Mouse (Mus musculus): Measurements from ENCODE around the gene Tmem41b.

The Tmem41b gene

DNA sequence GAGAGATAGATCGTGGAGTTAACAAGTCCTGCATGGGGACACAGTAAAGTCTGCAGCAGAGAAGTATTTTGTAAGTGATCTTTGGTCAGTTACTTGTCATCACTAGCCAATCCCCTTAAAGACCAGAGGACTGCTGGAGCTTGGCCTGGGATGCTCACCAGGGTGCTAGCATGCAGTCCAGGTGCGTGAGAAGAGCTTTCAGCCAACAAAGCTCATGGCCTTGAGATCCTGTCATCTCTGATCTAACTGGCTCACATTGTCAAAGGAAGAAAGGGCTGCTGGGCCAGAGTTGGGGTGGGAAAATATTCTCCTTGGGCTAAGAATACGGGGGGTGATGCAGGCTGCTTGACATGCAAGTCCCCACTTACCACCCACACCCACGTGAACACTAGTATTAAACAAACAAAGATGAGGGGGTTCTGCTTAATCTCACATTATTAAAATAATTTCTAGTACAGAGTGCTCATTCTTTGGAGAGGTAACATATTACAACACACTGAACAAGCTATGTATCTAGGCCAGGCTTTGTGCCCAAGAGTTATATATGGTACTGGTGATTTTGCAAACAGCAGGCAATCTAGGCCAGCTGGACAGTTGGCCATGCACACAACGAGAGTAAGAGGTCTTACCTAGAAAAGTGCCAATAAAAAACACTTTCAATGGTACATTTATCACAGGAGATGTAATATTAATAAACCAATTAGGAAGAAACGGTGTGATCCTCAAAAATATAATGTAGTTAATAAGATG lies 10.6 kb downstream of the Tmem41b start:
- DNase-seq, result no peak

DNA sequence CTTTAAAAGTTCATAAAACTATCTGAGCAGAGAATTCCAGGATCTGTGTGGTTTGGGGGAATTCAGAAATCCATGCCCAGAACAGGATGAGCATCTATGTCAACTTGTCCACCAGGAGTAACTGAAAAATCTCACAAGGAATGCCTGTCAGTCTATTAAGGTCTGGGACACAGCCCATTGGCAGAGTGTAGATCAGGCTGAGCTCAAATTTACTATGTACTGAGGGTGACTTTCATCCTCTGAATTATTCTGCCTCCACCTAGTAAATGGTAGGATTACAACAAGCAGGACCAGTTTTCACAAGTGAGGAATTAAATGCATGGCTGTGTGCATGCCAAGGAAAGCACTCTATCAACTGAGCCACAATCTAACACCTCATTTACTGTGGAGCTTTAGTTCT lies 17.2 kb downstream of the Tmem41b start:
- DNase-seq, result no peak

DNA sequence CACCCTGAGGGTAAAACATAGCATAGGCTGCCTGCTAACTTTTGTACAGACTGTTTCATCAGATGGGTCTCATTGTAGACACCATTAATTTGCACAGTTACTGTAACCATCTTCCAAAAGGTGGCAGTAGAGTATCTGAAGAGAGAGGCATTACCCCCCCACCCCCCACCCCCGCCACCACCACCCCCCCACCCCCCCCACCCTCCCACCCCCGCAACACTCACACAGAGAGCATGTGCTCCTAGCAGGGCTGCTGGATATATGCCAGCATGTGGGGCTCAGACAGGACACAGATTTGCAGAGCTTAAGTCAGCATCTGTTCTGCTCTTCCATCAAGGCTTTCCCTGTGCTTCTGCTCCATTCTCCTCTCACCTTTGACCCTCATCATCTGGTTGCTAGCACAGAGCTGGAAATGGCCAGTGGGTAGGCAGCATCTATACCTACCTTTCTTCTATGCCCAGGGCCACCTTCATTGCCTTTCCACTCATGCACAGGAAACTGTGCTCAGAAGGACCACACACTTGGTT lies 17.7 kb downstream of the Tmem41b start:
- DNase-seq, result peak; percentile 80

DNA sequence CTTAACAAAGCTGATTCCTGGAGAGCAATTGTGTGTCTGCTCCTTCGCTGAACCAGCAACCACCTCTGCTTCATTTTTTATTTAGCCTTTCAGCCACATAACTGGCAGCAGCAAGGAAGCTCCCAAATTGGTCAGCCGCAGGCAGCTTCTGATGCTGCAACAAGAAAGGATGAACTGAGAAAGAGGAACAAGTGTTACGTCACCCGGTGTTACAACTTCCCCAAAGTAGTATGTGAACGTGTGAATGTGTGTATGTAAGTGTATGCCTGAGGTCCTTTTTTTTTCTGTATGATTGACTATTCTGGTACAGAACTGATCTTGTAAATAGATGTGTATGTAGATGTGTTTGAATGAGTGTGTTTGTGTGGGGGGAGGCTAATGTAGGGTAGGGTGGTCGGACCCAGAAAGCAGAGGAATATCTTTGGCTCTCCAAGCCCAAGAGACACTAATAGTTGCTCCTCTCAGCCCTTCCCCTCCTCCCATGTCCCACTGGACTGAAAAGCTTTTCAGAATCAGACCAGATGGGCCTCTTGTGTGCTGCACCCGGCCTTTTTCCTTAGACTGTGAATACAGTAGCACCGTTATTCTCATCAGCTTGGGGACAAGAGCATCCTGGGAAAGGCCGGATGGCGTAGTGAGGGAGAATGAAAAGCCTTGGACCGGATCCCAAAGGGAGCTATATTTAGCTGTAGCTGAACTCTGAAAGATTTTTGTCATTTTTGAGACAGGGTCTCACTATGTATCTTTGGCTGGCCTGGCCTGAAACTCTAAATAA lies 18.7 kb downstream of the Tmem41b start:
- peak; percentile 77 for DNase-seq

DNA sequence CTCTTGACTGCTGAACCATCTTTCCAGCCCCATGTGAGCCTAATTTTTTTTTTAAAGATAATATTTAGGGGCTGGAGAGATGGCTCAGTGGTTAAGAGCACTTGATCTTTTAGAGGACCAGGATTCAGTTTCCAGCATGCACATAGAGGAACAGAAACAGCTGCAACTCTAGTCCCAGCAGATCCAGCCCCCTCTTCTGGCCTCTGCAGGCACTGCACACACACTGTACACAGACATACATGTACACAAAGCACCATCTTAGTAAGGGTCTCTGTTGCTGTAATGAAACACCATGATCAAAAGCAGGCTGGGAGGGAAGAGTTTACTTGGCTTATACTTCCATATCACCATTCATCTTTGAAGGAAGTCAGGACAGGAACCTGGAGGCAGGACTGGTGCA lies 21.1 kb downstream of the Tmem41b start:
- DNase-seq, result no peak

DNA sequence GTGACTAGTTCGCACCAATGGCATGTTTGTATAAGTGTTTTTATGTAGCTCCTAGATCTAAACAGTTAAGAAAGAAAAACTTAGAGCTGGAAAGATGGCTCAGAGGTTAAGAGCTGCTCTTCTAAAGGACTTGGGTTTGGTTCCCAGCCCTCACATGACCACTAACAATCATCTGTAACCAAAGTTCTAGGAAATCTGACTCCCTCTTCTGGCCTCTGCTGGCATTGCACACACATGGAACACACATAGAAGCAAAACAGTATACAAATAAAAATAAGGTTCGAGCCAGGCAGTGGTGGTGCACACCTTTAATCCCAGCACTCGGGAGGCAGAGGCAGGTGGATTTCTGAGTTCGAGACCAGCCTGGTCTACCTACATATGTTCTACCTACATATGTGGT lies 23.0 kb downstream of the Tmem41b start:
- DNase-seq, result no peak

DNA sequence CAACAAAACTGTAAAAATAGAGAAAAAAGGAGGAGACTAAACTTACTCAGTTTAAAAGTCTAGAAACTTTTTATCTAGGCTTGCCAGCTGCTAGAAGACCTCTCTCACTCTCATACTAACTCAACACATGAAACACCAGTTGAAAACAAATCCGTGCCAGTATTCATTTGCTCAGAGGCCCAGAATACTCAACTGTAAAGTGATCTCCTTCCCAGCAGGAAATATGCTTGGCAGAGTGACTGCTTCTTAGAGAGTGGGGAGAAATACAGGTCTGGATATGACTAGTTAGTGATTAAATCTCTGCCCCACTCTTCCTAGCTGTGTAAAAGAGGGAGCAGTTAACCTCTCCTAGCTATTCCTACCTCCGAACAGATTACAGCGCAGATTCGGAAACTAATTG lies 24.1 kb downstream of the Tmem41b start:
- DNase-seq, result no peak

DNA sequence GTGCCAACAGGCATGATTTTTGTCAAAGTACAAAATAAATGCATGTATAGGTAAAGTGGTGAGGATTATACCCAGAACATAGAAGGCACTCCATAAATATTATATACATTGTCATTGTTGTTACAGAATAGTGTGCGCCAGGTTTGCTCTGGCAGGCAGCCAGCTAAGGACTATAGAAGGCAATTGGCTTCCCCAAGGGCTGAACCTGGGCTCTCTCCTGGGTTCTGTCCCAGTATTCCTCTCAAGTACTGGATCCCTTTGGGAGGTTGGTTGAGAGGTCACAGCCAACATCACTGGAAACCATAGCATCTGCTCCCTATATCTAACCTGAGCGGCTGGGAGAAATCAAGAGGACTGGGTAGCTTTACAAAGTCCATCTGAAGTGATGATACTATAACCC lies 25.2 kb downstream of the Tmem41b start:
- no peak for DNase-seq

DNA sequence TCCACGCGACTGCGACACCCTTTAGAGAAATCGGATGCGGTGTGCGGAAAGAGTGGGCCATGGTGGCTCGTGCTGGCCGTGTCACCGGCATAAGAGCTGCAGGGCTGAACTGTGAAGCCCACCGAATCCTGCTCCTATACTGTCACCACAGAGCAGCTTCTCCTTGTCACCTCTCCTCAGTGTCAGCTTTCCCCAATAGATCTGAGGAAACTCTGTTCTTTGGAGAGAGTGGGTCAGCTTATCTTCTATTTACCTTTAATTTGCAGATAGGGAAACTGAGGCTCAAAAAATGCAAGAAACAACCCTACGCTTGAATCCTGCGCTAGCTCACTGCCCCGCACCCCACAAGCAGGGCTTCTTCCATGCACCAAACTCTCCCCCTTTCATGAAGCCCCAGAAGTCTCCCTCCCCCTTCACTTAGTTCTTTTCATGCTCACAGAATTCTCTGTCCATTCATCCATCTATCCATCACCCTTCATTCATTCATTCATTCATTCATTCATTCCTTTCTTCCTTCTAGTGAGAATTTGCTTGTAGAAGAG lies 26.0 kb downstream of the Tmem41b start:
- DNase-seq, result no peak

DNA sequence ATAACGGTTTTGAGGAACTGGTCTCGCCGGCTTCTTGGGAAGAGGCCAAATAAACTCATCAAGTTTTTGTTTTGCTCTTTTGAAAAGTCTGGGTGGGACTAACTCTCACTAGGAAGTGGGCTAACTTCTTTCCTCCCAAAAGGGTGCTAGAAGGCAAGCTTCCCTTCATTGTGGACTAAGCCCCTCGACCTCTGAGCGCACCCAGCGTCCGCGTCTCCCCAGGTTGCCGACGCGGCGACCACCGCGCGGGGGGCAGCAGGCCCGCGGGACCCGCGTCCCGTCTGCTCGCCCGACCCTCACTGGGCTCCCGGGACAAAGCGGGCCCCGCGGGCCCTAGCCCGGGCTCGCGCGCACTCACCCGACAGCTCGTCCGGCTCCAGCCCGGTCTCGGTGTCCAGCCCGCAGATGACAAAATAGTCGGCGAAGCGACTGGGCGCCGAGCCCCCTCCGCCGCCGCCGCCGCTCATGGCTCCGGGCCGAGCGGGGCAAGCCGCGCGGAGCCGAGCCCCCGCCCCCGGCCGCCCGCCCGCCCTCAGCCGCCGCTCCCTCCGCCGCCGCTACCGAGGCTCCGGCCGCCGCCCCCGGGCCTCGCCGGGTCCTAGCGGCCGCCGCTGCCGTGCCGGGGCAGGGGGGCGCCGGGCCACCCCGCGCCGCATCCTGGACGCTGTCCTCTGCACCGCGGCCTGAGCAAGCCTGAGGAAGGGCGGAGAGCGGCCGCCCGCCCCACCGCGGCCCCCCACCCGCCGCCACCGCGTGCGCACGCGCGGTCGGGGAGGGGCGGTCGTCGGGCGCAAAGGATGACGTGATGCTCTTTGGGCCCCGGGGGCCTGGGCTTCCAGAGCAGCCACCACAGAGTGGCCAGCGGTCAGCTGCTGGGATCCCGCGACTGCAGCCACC lies 26.8 kb downstream of the Tmem41b start, which contains the start of gene Dennd5a:
Dennd5a (minus strand) TSS at position 755 of the 897 bp plus-strand sequence.
- DNase-seq, result peak; percentile 79

DNA sequence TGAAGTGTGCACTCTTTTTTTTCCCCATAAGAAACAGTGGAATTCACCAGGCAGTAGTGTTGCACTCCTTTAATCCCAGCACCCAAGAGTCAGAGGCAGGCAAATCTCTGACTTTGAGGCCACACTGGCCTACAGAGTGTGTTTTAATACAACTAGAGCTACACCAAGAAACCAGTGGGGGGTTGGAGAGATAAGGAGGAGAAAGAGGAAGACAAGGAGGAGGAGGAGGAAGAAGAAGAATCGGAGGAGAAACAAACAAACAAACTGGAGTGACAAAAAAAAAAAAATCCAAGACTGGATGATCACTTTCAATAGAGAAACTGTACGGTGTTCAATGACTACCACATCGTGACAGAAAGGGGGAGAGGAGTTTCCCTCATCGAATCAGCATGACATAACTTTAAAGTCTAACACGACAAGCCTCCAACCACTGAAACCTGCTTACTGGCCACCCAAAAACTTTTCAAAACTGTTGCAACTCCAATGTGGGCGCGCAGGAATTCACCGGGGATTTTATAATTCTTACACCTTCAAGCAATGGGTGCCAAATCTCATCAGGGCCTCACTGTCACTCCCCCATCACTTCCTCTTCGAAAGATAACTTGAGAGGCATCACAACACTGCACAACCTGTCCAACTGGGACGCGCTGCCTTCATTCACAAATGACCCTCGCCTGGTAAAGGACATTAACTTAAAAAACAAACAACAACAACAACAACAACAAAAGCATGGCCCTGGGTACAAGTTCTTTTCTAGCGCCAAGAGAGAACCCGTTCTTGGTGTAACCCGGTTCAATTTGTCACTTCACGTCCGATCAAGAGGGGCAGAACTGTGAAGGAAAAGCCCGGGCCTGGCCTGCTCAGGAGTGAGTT lies 27.6 kb downstream of the Tmem41b start:
- DNase-seq, result no peak

DNA sequence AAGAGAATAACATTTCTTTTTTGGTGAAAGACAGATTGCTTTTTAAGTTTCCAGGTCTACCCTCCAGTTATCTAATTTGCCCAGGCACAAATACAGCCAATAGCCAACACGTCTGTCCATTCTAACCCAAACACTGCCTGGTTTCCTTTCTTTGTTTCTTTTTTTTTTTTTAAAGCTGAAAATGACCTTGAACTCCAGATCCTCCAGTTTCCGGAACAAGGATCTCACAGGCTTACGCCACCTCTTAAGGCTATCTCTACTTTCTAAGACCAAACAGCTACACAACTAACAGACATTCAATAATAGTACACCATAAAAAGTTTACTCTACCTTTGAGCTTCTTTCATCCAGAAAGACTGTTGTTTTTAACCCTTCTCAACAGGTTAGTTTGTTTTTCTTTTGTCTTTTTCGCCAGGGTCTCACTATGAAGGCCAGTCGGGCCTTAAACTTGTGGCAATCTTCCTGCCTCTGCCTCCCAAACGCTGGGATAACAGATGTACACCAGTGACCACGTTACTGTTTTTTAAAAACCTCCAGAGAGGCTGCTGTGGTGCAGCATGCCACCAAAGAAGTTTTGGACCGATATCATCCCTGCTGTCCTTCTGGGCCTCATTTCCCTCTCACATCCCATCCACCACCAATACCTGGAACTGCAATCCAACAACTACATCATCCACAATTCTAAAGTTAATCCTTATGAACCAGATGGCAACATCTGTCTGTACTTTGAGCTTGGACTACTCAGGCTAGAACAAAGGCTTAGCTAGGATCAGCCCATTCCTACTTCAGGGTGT lies 28.5 kb downstream of the Tmem41b start:
- DNase-seq, result no peak

DNA sequence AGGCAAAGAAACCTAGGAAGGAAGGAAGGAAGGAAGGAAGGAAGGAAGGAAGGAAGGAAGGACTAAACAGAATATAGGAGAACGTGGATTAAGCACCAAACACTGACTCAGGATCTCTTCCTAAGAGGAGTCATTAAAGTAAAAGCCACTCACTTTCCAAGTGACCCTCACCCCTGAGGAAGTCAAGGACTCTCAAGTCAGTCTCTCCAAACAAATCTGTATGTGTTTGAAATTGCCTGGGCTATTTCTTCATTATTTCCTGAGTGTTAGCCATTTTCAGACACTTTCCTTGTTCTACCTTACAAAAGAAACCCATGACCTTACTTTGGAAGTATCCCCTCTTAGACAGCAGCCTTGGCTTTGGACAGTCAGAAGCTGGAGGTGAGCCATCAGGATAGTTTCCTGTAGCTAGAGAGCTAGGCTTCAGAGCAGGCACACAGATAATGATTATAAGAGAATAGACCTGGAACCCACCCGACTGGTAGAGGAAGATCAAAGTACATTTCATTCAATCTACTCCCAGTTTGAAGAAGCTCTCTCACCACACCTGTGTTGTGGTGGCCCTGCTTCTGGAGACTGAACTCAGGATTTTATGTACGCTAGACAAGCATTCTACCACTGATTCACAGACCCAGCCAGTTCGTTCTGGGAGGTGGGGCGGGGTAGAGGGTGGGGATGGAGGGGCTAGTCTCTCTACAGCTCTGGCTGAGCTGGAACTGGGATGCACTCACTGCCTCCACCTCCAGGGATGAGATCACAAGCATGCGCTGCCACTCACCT lies 31.9 kb downstream of the Tmem41b start:
- DNase-seq, result no peak

DNA sequence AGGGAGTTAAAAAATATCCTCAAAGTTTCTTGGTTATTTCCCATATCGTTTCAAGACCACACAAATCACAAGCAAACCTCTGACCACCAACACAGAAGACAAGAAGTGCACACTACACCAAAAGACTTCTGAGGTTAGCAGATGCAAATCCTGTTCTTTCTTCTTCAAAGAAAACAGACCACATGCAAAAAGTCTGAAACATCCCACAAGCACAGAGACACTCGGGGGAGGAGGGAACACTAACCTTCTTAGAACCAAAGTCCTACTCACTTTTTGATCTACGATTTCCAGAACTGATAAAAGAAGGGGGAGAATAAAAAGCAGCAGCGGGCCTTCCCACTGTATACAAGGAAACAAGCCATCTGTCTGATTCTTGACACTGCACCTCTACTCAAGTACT lies 35.4 kb downstream of the Tmem41b start:
- no peak for DNase-seq

DNA sequence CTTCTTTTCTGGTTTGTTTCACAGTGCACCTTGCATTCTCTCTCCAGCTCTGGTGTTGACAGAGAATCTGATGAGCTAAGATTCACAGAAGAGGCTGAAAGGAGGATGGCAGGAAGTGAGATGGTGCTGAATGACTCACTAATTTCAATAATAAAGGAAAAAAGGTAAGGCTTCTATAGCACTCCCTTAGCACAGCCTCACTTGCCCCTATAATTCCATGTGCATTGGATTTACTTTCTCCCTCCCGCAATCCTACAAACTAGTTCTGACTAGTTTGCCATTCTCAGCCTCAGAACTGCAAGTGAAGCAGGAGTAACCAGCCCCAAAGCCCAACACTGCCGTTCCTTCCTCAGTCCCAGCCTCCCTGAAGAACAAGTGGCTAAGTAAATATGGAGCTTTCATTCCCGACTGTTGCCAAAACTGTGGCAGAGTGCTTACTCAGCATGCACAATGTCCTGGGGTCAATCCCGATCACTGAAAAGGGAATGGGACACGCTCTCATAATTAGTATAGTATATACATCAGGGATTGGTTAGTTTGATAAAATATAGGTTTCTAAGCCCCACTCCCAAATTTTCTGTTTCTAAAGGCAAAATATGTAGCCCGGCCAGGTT lies 42.2 kb downstream of the Tmem41b start:
- DNase-seq, result no peak

DNA sequence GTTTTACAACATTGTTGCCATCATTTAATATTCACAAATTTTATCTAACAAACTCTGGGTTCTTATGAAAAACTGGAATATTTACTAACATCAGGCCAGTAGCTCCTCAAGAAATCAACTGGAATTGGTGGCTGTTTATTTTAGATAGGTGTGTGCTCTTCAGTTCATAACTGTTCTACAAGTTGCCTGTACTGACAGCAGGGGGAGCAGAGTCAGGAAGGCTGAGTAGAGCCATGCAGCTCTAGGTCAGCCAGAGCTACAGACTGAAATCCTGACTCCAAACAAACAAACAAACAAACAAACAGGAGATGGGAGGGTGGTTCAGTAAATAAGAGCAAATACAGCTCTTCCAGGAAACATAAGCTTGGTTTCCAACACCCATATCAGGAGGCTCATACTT lies 57.1 kb downstream of the Tmem41b start:
- DNase-seq, result no peak

DNA sequence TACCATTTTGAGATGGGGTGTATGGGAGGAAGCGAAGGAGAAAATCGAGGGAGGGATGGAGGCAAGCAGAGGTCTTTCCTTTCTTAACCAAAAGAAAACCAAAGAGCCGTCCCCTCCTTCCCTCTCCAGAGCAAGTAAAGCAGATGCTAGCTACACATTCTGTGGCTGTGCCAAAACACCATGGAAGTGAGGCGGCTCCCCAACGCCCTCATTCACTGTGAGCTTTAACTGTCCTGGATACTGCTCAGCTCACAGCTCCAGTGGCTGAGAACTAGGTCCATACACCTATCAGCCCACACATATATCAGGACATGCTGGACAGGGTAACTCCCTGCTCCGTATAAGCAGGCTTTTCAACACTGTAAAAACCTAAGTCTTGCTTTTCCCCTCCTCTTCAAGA lies 58.4 kb downstream of the Tmem41b start:
- DNase-seq, result no peak

DNA sequence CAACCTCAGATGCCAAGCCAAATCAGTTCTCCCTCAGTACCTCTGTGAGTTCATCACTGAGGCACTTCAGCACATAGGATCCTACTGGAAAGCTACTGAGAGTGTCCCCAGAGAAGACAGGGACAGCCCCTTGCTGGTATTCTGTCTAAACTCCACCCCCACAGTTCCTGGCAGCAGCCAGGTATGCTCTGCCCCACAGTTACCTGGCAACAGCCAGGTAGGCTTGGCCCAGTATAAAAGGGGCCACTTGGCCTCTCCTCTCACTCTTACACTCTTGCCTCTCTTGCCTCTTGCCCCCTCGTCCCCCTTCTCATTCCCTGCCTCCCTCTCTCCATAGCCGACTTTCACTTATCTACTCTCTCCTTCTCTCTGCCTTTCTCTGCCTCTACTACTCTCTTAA lies 61.8 kb downstream of the Tmem41b start:
- no peak for DNase-seq

DNA sequence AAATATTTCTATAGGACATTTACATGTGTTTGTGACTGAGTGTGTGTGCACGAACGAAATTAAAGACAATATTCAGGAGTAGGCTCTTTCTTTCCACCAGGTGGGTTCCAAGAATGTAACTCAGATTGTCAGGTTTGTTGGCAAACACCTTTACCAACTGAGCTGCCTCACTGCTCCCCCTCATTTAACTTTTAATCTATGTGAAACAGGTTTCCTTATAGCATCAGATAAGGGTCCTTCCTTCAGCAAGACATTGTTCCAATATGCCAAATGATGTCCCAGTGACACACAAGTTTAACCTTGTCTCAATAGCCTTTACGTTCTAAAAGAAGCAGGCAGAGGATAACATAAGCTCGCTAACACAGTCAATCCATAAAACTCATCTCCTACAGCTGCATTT lies 63.8 kb downstream of the Tmem41b start:
- no peak for DNase-seq
